Mouse (Mus musculus) limb, embryonic 14.5 days (tissue): Measurements from ENCODE around the gene Psmd5. TPM values are rescaled to one million over a fixed set of nuclear protein-coding genes. Genes with fewer than 3 reads are reported as not detected.
A peak's percentile ranks its signal among the peaks of the same experiment; 100 is the strongest.

Experiments used
- ATAC-seq: fragments of 200-750 bp; cut with Nextera tagmentation; 2 replicates; pipeline ENCODE4 v1.8.0; 2017; ENCODE audit warnings: low read depth, moderate number of reproducible peaks, moderate TSS enrichment; ENCODE audit not compliant: low FRiP score
- DNase-seq: peaks from one replicate; pipeline ENCODE4 v3.0.0-alpha.2; 2015; ENCODE audit warnings: low spot score
- H3K27ac ChIP-seq: fragments of 300-500 bp; sonication (generic); replicated peaks from 2 replicates; pipeline ENCODE4 v1.5.1; 2014; ENCODE audit warnings: low read depth, mild to moderate bottlenecking, low read length, moderate library complexity, mixed read lengths
- H3K27me3 ChIP-seq: fragments of 300-500 bp; sonication (generic); 2 replicates; pipeline ENCODE4 v1.6.1; 2014; ENCODE audit warnings: low read length, mixed read lengths; ENCODE audit not compliant: control insufficient read depth, insufficient read depth
- H3K36me3 ChIP-seq: fragments of 300-500 bp; sonication (generic); 2 replicates; pipeline ENCODE4 v1.6.1; 2014; ENCODE audit warnings: mild to moderate bottlenecking, low read length, moderate library complexity, mixed read lengths; ENCODE audit not compliant: control insufficient read depth, insufficient read depth
- H3K4me1 ChIP-seq: fragments of 300-500 bp; sonication (generic); 2 replicates; pipeline ENCODE4 v1.6.1; 2014; ENCODE audit warnings: antibody characterized with exemption, low read length, mixed read lengths; ENCODE audit not compliant: control insufficient read depth, insufficient read depth
- H3K4me2 ChIP-seq: fragments of 300-500 bp; sonication (generic); replicated peaks from 2 replicates; pipeline ENCODE4 v1.6.1; 2014; ENCODE audit warnings: low read depth, mild to moderate bottlenecking, low read length, moderate library complexity; ENCODE audit not compliant: severe bottlenecking
- H3K4me3 ChIP-seq: fragments of 300-500 bp; sonication (generic); replicated peaks from 2 replicates; pipeline ENCODE4 v1.5.1; 2014; ENCODE audit warnings: low read length
- H3K9ac ChIP-seq: fragments of 300-500 bp; sonication (generic); 2 replicates; pipeline ENCODE4 v1.6.1; 2014; ENCODE audit warnings: mild to moderate bottlenecking, low read depth, low read length, moderate library complexity; ENCODE audit not compliant: severe bottlenecking
- H3K9me3 ChIP-seq: fragments of 300-500 bp; sonication (generic); 2 replicates; pipeline ENCODE4 v1.6.1; 2016; ENCODE audit warnings: low read length; ENCODE audit not compliant: control insufficient read depth
- POLR2A ChIP-seq: fragments of 200-500 bp; IDR thresholded peaks from 2 replicates; pipeline ENCODE4 v1.8.0; 2012; ENCODE audit warnings: inconsistent platforms, mild to moderate bottlenecking, moderate library complexity, borderline replicate concordance; ENCODE audit not compliant: insufficient read depth, insufficient read length; ENCODE audit errors: extremely low read depth
- WGBS: fragments of 180-500 bp; shearing (Covaris S2); extraction: QIAGEN DNeasy Blood & Tissue Kit; methylation state at CpG from one replicate; pipeline ENCODE4 v1.1.7; 2014; 5-methylcytosine and 5-hydroxymethylcytosine counted together
- polyA plus RNA-seq, 2 experiments: library from polyadenylated mRNA; depleted of rRNA in 1 of 2; stranded (reverse) in 1 of 2; unstranded in 1 of 2; fragments of >200 nt; fragmentation: Nextera tagmentation in 1 of 2; extraction: Ambion mirVana in 1 of 2; gene quantifications; 2 replicates each; pipeline versions ENCODE4 v1.2.1 to v1.2.3; 2012 to 2014

Gene Psmd5
- polyA plus RNA-seq, 2 experiments, result 50.5 to 105 TPM

- Histone ChIP-seq H3K9me3 (no peaks in the 10 kb centered on the region), H3K9ac (no peak overlapping the region), H3K36me3 (no peaks in the 10 kb centered on the region), H3K4me1 (no peaks in the 10 kb centered on the region), H3K27me3 (peaks cover 32% of the 10 kb centered on the region), H3K4me2 (no peak overlapping the region), H3K27ac (no peak overlapping the region), H3K4me3 (no peak overlapping the region)
- DNase-seq (peak; percentile 24), ATAC-seq (no peak)
- TF ChIP-seq POLR2A, result no peak
- WGBS, result 50% methylated on average over 12 of the region's 12 CpGs
Observed at GRCm38 (mm10) chr2:34906861-34907604, 32.3 kb upstream of the Psmd5 start.

- H3K9ac ChIP-seq, result no peak overlapping the region
- no peak for TF ChIP-seq POLR2A
- no peaks in the 10 kb centered on the region for H3K4me1 ChIP-seq
- peaks cover 26% of the 10 kb centered on the region for H3K27me3 ChIP-seq
- no peak for ATAC-seq
- WGBS, result 60% methylated on average over 6 of the region's 6 CpGs
- no peak overlapping the region for H3K4me3 ChIP-seq
- no peak overlapping the region for H3K27ac ChIP-seq
- H3K9me3 ChIP-seq, result no peaks in the 10 kb centered on the region
- no peaks in the 10 kb centered on the region for H3K36me3 ChIP-seq
- no peak overlapping the region for H3K4me2 ChIP-seq
- DNase-seq, result no peak
Observed at GRCm38 (mm10) chr2:34906426-34906825, 31.7 kb upstream of the Psmd5 start.

- WGBS, result under 1% methylated on average over 34 of the region's 34 CpGs
- no peaks in the 10 kb centered on the region for H3K4me1 ChIP-seq
- H3K27ac ChIP-seq, result no peak overlapping the region
- H3K4me2 ChIP-seq, result peak overlapping the region; percentile 60
- H3K9ac ChIP-seq, result no peak overlapping the region; the same call in 1 of the 2 replicates
- no peaks in the 10 kb centered on the region for H3K9me3 ChIP-seq
- peaks cover 15% of the 10 kb centered on the region for H3K27me3 ChIP-seq
- peak overlapping the region; percentile 17 for H3K4me3 ChIP-seq
- DNase-seq (peak; percentile 97), ATAC-seq (peak; percentile 97)
- TF ChIP-seq POLR2A, result no peak
- no peaks in the 10 kb centered on the region for H3K36me3 ChIP-seq
Observed at GRCm38 (mm10) chr2:34904849-34905542, 30.2 kb upstream of the Psmd5 start.

GRCm38 (mm10) chr2:34903652-34904405 lies 29.1 kb upstream of the Psmd5 start:
- DNase-seq (no peak), ATAC-seq (no peak)
- 60% methylated on average over 4 of the region's 4 CpGs for WGBS
- no peaks in the 10 kb centered on the region for H3K36me3 ChIP-seq
- H3K27me3 ChIP-seq, result peaks cover 6% of the 10 kb centered on the region
- no peak for TF ChIP-seq POLR2A
- H3K4me2 ChIP-seq, result no peak overlapping the region
- no peak overlapping the region for H3K9ac ChIP-seq
- H3K27ac ChIP-seq, result no peak overlapping the region
- H3K9me3 ChIP-seq, result no peaks in the 10 kb centered on the region
- H3K4me1 ChIP-seq, result no peaks in the 10 kb centered on the region
- H3K4me3 ChIP-seq, result no peak overlapping the region

GRCm38 (mm10) chr2:34903191-34903590 lies 28.4 kb upstream of the Psmd5 start:
- Histone ChIP-seq H3K27me3 (peaks cover 6% of the 10 kb centered on the region), H3K9me3 (no peaks in the 10 kb centered on the region), H3K9ac (no peak overlapping the region), H3K4me3 (no peak overlapping the region), H3K36me3 (no peaks in the 10 kb centered on the region), H3K4me1 (no peaks in the 10 kb centered on the region), H3K27ac (no peak overlapping the region), H3K4me2 (no peak overlapping the region)
- DNase-seq, result no peak
- 83% methylated on average over 7 of the region's 7 CpGs for WGBS
- TF ChIP-seq POLR2A, result no peak
- ATAC-seq, result no peak
